Mouse (Mus musculus): ENCODE results near the gene Hoxd11. TPM values are rescaled to one million over a fixed set of nuclear protein-coding genes. Genes with fewer than 3 reads are reported as not detected.

Hoxd11 gene
- total RNA-seq, 2 experiments from 2014 or later, result not detected

DNA sequence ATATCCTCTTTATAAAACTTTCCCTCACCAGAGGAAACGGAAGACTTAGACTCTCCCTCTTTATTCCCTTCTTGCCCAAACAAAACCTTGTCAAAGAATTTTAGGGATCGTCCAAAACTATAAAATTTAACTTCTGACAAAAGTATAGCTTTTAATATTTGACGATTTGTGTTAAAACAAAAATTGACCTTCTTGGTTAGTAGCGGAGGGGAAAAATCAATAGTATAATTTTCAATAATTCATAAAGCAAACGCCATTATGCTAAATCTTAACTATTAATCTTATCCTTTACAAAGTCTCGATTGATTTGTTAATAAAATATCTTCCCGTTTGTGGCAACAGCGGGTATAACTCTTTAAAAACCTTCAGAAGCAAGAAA lies 11.0 kb downstream of the Hoxd11 start:
- DNase-seq (ENCODE audit: low spot score in 2 of 2), result no peak
- intact Hi-C loops (cut with DNase I), result loop anchor here (5.0 kb wide), 1 partner anchor 42 kb away; no protein-coding TSS in a partner anchor

DNA sequence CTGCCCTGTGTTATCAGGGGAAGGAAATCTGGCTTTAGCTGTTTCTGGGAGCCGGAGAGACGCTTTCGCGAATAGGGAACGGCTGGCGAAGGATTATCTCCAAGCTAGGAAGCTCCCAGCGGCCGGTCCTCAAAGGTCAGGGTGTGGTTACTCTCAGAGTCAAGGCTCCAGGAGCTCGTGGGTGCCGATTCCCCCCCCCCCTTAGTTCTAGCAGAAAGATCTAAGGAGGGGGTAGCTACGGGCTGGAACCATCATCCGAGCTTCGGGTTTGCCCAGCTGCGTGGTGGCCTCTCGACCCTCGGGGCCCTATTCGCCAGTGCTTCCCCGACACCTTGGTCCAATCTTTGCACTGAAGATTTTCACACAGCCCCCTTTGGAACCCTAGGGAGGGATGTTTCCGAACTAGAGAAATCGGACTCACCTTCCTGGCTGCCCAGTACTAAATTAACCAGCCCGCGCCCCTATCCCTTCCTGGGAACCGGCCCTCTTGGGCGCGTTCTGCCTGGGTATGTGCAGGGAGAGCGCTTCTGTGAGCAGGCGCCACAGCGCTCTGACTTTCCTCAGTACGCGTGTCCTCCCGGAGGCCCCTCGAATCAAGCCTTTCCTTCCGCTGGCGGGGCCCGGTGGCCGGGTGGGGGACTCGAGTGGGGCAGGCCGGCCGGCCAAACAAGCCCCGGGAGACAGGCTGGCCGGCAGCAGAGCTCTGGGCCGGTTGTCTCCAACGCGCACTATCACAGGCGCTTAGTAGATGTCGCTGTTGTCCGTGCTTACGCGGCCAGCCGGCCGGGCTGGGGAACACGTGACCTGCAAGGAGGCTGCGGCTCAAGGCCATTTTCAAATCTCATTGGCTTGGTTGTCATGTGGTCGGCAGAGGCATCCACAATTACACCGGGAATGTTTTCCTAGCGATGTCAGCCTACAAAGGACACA lies 11.9 kb downstream of the Hoxd11 start, which contains the start of gene Hoxd10:
TSS of gene Hoxd10 (plus strand) at position 903 of the 930 bp plus-strand sequence.
- DNase-seq (ENCODE audit: low spot score in 2 of 2), result no peak
- intact Hi-C loops (cut with DNase I), result loop anchor here (5.0 kb wide), 1 partner anchor 41 kb away; no protein-coding TSS in a partner anchor

DNA sequence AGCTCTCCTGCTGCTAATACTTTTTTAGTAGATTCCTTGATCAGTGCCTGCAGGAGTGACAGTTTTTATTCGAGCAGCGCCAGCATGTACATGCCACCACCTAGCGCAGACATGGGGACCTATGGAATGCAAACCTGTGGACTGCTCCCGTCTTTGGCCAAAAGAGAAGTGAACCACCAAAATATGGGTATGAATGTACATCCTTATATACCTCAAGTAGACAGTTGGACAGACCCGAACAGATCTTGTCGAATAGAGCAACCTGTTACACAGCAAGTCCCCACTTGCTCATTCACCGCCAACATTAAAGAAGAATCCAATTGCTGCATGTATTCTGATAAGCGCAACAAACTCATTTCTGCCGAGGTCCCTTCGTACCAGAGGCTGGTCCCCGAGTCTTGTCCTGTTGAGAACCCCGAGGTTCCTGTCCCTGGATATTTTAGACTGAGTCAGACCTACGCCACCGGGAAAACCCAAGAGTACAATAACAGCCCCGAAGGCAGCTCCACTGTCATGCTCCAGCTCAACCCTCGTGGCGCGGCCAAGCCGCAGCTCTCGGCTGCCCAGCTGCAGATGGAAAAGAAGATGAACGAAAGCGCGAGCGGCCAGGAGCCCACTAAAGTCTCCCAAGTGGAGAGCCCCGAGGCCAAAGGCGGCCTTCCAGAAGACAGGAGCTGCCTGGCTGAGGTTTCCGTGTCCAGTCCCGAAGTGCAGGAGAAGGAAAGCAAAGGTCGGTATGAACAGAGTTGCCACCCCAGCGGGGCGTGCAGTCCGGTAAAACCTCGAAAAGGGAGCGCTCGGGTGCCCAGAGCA lies 12.8 kb downstream of the Hoxd11 start:
- DNase-seq (ENCODE audit: low spot score in 2 of 2), result no peak
- intact Hi-C loops (cut with DNase I), result loop anchor here (5.0 kb wide), 1 partner anchor 40 kb away; no protein-coding TSS in a partner anchor

- DNase-seq (ENCODE audit: low spot score in 2 of 2), result no peak
- intact Hi-C loops (cut with DNase I), result loop anchor here (5.0 kb wide), 1 partner anchor 39 kb away; no protein-coding TSS in a partner anchor
Observed at GRCm38 (mm10) chr2:74692808-74693431, 13.6 kb downstream of the Hoxd11 start.

DNA sequence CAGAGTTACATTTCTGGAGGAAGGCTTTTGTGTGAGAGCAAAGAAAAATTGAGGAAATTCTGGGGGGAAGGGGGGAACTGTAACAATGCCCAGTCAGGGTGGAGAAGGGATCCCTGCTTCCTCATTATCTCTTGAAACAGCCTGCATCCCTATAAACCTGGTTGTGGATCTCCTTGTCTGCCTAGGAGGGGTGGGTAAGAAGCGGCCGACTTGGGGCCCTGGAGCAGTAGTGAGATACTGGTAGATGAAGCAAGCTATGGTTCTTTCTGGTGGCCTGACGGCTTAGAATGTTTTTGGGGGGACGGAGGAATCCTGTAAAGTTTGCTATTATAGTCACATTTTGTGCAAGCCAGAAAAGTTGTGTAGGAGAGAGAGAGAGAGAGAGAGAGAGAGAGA lies 14.1 kb downstream of the Hoxd11 start:
- intact Hi-C loops (cut with DNase I), result loop anchor here (5.0 kb wide), 1 partner anchor 39 kb away; no protein-coding TSS in a partner anchor
- DNase-seq (ENCODE audit: low spot score in 2 of 2), result no peak

GRCm38 (mm10) chr2:74694066-74694465 lies 14.7 kb downstream of the Hoxd11 start:
- no peak for DNase-seq (ENCODE audit: low spot score in 2 of 2)
- intact Hi-C loops (cut with DNase I), result loop anchor here (5.0 kb wide), 1 partner anchor 38 kb away; no protein-coding TSS in a partner anchor

GRCm38 (mm10) chr2:74695383-74695782 lies 16.0 kb downstream of the Hoxd11 start:
- intact Hi-C loops (cut with DNase I), result no loop called here

GRCm38 (mm10) chr2:74695813-74696430 lies 16.6 kb downstream of the Hoxd11 start:
- DNase-seq (ENCODE audit: low spot score in 2 of 2), result no peak
- intact Hi-C loops (cut with DNase I), result no loop called here

More at GRCm38 (mm10) chr2:74695383-74695782, 16.0 kb downstream of the Hoxd11 start:
- DNase-seq (ENCODE audit: low spot score in 2 of 2), result no peak

DNA sequence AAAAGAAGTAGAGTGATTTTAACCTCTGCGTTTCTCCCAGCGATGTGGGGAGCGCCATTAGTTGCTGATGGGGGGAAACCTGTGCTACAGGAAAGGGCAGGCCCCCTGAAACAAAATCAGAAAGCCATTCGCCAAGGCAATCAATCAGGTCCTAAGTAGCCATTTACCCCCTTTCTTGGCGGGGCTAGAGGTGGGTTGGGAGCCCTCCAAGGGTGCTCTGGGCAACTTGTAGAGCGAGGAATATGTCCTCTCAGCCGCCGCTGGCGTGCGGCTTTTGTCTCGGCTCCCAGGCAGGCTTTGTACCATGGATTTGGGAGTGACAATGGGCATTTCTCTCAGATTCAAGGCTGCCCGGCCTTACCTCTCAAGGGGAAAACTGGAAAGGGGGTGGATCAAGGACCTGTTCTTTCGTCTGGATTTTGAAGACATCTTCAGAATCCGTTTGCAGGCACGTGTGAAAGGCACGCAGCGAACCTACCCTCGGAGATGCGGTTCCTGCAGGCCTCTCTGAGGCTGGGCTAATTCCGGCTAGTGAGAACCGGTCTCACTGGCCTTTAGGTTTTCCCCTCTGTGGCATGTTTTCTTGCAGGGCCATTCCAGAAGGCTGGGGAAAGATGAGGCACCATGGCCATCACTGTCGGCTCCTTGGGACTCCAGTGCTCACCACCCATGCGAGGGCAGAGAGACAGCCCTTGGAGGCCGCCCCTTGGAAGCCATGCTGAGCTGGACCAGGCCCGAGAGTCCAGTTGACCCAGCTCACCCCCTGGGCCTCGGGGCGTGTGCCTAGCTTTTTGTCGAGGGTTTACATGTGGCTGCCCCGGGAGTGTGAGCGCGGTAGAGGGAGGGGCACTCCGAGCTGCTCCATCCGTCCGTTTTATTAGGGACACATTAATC lies 17.3 kb downstream of the Hoxd11 start:
- no peak for DNase-seq (ENCODE audit: low spot score in 2 of 2)
- intact Hi-C loops (cut with DNase I), result no loop called here

GRCm38 (mm10) chr2:74697567-74698121 lies 18.3 kb downstream of the Hoxd11 start, which contains the start of gene Hoxd9:
TSS of gene Hoxd9 (plus strand) at chr2:74697727.
- intact Hi-C loops (cut with DNase I), result no loop called here
- DNase-seq (ENCODE audit: low spot score in 2 of 2), result no peak

DNA sequence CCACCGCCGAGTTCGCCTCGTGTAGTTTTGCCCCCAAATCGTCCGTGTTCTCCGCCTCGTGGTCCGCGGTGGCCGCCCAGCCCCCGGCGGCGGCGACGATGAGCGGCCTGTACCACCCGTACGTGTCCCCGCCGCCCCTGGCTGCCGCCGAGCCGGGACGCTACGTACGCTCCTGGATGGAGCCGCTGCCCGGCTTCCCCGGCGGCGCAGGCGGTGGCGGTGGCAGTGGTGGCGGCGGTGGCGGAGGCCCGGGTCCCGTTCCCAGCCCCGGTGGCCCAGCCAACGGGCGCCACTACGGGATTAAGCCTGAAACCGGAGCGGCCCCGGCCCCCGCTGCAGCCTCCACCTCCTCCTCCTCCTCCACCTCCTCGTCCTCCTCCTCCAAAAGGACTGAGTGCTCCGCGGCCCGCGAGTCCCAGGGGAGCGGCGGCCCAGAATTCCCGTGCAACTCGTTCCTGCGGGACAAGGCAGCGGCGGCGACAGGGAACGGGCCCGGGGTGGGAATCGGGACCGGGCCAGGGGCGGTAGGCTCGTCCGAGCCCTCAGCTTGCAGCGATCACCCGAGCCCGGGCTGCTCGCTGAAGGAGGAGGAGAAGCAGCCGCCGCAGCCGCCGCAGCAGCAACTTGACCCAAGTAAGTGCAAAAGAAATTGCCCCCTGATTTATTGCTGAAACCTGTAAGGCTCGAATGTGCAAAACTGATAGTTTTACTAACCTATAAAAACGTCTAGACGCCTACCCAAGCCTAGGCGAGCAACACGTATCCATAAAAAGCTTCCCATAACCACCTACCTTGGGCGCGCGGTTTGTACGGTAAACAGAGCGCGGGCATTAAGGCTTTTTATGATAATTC lies 19.1 kb downstream of the Hoxd11 start:
- intact Hi-C loops (cut with DNase I), result no loop called here

GRCm38 (mm10) chr2:74699053-74699430 lies 19.7 kb downstream of the Hoxd11 start:
- intact Hi-C loops (cut with DNase I), result no loop called here

More for the DNA sequence above, 19.1 kb downstream of the Hoxd11 start:
- no peak for DNase-seq (ENCODE audit: low spot score in 2 of 2)

GRCm38 (mm10) chr2:74699664-74700545 lies 20.5 kb downstream of the Hoxd11 start:
- no peak for DNase-seq (ENCODE audit: low spot score in 2 of 2)
- intact Hi-C loops (cut with DNase I), result loop anchor here (5.0 kb wide), 2 partner anchors 357 to 452 kb away; no protein-coding TSS in a partner anchor

More at GRCm38 (mm10) chr2:74699053-74699430, 19.7 kb downstream of the Hoxd11 start:
- DNase-seq (ENCODE audit: low spot score in 2 of 2), result no peak

- no peak for DNase-seq (ENCODE audit: low spot score in 2 of 2)
- intact Hi-C loops (cut with DNase I), result loop anchor here (5.0 kb wide), 2 partner anchors 357 to 452 kb away; no protein-coding TSS in a partner anchor
Observed at GRCm38 (mm10) chr2:74700546-74701112, 21.3 kb downstream of the Hoxd11 start.

Data from left cerebral cortex, postnatal 36 days (tissue).